Mouse (Mus musculus): ENCODE results near the gene Slc8a1. TPM values are rescaled to one million over a fixed set of nuclear protein-coding genes. Genes with fewer than 3 reads are reported as not detected.
A peak's percentile ranks its signal among the peaks of the same experiment; 100 is the strongest.

Gene Slc8a1
- polyA plus RNA-seq, 1 experiment from 2014 or later, result 144 TPM

DNA sequence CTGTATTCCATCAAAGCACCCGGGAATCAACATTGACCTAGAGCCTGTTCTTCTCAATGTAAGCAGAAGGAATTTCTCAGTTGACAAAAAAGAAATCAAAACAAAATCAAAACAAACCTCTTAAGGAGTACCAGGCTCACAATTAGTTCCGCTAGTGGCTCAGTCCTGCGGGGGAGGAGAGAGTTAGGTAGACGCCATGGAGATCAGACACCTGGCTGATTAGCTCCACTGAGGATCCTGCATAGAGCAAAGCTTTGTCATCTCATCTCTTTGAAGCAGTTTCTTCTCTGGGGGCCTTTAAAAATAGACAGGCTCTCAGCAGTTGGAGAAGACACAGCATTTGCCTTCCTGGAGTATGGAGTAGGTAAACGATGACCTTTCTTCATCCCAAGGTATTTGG, 192.2 kb downstream of the Slc8a1 start:
- ATAC-seq (ENCODE audit: insufficient number of reproducible peaks, insufficient read depth, low FRiP score, low read depth), result no peak
- Histone ChIP-seq H3K4me3 (ENCODE audit: control insufficient read depth in 1 of 2, insufficient read depth in 1 of 2, low read depth in 1 of 2, low read length in 2 of 2) (no peak overlapping the region), H3K4me1 (ENCODE audit: control insufficient read depth in 2 of 2, insufficient read depth in 2 of 2, low read length in 2 of 2) (peaks cover 14 to 50% of the 10 kb centered on the region in 2 experiments), H3K27me3 (ENCODE audit: control insufficient read depth, insufficient read depth, low read length) (no peaks in the 10 kb centered on the region), H3K9me3 (ENCODE audit: control insufficient read depth, low read length) (no peaks in the 10 kb centered on the region), H3K36me3 (ENCODE audit: control insufficient read depth, insufficient read depth, low read length) (peaks cover 14% of the 10 kb centered on the region), H3K4me2 (ENCODE audit: low read length) (no peak overlapping the region), H3K9ac (ENCODE audit: low read length) (no peak overlapping the region), H3K27ac (replicated peaks in 1 of 2; ENCODE audit: control insufficient read depth in 1 of 2, insufficient read depth in 1 of 2, low read depth in 2 of 2, low read length in 2 of 2) (peak overlapping the region in 1 of 2 experiments; percentile 43; a peak in 2 of 4 replicates)
- 79% methylated on average over 5 of the region's 5 CpGs for WGBS

DNA sequence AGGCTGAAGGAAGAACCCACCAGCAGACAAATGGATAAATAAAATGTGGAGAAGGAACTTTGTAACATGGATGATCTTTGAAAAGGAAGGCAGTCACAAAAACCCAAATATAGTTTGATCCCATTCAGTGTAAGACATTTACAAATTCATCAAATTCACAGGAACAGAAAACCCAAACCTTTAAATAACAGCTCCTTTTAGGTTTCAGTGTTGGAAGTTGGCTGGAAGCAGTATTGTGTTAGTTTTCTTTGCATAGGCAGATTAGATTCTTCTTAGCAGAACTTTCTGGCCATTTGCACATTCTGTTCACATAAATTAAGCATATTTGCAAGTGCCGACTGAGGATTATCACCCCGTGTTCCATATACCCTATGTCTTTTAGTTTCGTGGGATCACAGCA, 193.3 kb downstream of the Slc8a1 start:
- Histone ChIP-seq H3K4me1 (ENCODE audit: control insufficient read depth in 2 of 2, insufficient read depth in 2 of 2, low read length in 2 of 2) (peaks cover 15 to 52% of the 10 kb centered on the region in 2 experiments), H3K4me3 (ENCODE audit: control insufficient read depth in 1 of 2, insufficient read depth in 1 of 2, low read depth in 1 of 2, low read length in 2 of 2) (no peak overlapping the region), H3K9me3 (ENCODE audit: control insufficient read depth, low read length) (no peaks in the 10 kb centered on the region), H3K4me2 (ENCODE audit: low read length) (no peak overlapping the region), H3K36me3 (ENCODE audit: control insufficient read depth, insufficient read depth, low read length) (peaks cover 14% of the 10 kb centered on the region), H3K27me3 (ENCODE audit: control insufficient read depth, insufficient read depth, low read length) (no peaks in the 10 kb centered on the region), H3K9ac (ENCODE audit: low read length) (no peak overlapping the region), H3K27ac (replicated peaks in 1 of 2; ENCODE audit: control insufficient read depth in 1 of 2, insufficient read depth in 1 of 2, low read depth in 2 of 2, low read length in 2 of 2) (no peak overlapping the region)
- no peak for ATAC-seq (ENCODE audit: insufficient number of reproducible peaks, insufficient read depth, low FRiP score, low read depth)
- 66% methylated on average over 3 of the region's 3 CpGs for whole genome bisulfite sequencing

DNA sequence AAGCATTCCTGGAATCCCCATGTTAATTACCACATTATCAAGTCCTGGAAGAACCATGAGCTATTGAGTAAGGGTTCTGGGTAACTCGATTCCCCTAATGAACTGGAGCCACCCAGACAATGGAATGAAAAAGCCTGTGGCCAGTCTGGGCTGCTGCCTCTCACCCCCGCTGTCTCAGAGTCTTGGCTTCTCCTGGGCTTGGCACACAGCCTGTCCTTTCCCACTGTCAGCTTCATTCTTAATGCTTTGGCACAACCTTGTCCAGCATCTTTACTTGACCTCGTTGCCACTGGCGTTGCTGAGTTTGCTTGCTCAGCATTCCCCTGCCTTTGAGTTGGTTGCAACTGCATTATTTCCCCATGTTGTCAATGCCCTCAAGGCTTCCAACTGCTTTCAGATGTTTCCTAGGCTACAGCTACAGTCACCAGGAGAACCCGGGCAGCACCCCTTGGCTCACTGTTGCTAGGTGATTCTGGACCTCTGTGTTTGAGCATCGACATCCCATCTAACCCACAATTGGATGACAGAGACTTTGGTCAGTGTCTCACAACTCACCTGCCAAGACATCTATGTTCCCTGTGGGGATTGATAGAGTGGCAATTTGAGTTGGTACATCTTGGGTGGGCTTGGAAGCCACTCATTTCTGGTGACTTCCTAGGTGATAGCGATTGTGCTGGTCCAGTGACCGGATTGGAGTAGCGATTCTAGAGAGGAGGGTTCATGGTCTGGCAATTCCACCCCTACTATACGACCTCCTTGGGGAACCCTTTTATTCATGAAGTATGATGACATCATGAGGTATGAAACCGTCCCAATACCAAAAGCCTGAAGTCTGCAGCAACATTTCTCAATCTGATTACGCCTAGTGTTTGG, 195.6 kb downstream of the Slc8a1 start:
- H3K4me2 ChIP-seq (ENCODE audit: low read length), result no peak overlapping the region
- H3K4me3 ChIP-seq (ENCODE audit: control insufficient read depth in 1 of 2, insufficient read depth in 1 of 2, low read depth in 1 of 2, low read length in 2 of 2), result no peak overlapping the region
- WGBS, result 70% methylated on average over 12 of the region's 12 CpGs
- H3K9me3 ChIP-seq (ENCODE audit: control insufficient read depth, low read length), result no peaks in the 10 kb centered on the region
- no peak overlapping the region for H3K9ac ChIP-seq (ENCODE audit: low read length)
- peaks cover 20 to 69% of the 10 kb centered on the region in 2 experiments for H3K4me1 ChIP-seq (ENCODE audit: control insufficient read depth in 2 of 2, insufficient read depth in 2 of 2, low read length in 2 of 2)
- no peak overlapping the region for H3K27ac ChIP-seq (replicated peaks in 1 of 2; ENCODE audit: control insufficient read depth in 1 of 2, insufficient read depth in 1 of 2, low read depth in 2 of 2, low read length in 2 of 2)
- no peak for ATAC-seq (ENCODE audit: insufficient number of reproducible peaks, insufficient read depth, low FRiP score, low read depth)
- peaks cover 14% of the 10 kb centered on the region for H3K36me3 ChIP-seq (ENCODE audit: control insufficient read depth, insufficient read depth, low read length)
- no peaks in the 10 kb centered on the region for H3K27me3 ChIP-seq (ENCODE audit: control insufficient read depth, insufficient read depth, low read length)

DNA sequence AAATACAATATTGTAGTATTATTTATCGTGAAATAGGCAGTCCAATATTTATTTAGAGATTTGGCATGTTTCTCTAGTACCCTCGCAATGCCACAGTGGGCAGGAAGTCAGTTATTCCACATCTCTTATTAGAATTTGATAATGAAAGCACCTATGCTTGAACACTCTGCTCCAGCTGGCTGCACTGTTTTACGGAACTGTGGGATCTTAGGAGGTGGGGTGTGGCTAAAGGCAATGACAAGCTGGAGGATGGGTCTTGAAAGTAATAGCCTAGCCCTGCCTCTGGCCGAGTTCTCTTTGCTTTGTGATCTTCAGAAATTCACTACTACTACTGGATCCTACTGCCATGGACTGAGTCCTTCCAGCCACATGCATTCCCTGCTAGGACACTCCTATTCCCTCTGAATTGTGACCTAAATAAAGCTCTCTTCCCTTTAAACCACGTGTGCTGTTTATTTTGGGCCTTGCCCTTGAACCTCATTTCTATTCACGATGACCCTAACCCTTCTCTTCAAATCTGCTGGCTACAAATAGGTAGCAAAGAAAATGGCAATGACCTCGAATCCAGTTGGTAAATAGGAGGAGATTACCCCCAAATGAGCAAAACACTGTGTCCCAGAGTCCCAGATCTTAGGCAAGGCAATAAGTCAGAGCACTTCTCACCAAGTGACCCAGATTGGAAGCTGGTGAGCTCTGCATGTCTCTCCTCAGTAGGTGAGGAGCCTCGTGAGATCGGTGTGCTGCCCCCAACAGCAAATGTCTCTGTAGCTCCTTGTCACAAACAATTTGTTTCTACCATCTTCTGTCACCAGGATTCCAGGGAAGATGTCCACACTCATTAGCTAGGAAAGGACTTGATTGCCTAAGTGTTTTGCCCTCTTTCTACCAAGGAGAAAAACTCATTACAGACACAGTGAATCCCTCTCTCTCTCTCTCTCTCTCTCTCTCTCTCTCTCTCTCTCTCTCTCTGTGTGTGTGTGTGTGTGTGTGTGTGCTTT, 199.7 kb downstream of the Slc8a1 start:
- Histone ChIP-seq H3K36me3 (ENCODE audit: control insufficient read depth, insufficient read depth, low read length) (no peaks in the 10 kb centered on the region), H3K27me3 (ENCODE audit: control insufficient read depth, insufficient read depth, low read length) (no peaks in the 10 kb centered on the region), H3K9ac (ENCODE audit: low read length) (peak overlapping the region; percentile 25; the same call in 1 of the 2 replicates), H3K4me2 (ENCODE audit: low read length) (peak overlapping the region; percentile 43), H3K27ac (replicated peaks in 1 of 2; ENCODE audit: control insufficient read depth in 1 of 2, insufficient read depth in 1 of 2, low read depth in 2 of 2, low read length in 2 of 2) (peak overlapping the region; percentile 43 to 80), H3K4me1 (ENCODE audit: control insufficient read depth in 2 of 2, insufficient read depth in 2 of 2, low read length in 2 of 2) (peaks cover 14 to 47% of the 10 kb centered on the region in 2 experiments), H3K9me3 (ENCODE audit: control insufficient read depth, low read length) (no peaks in the 10 kb centered on the region), H3K4me3 (ENCODE audit: control insufficient read depth in 1 of 2, insufficient read depth in 1 of 2, low read depth in 1 of 2, low read length in 2 of 2) (peak overlapping the region in 1 of 2 experiments; percentile 2; a peak in 1 of 4 replicates)
- ATAC-seq (ENCODE audit: insufficient number of reproducible peaks, insufficient read depth, low FRiP score, low read depth), result peak; percentile 44; the same call in 1 of the 2 replicates
- 30% methylated on average over 9 of the region's 9 CpGs for WGBS

DNA sequence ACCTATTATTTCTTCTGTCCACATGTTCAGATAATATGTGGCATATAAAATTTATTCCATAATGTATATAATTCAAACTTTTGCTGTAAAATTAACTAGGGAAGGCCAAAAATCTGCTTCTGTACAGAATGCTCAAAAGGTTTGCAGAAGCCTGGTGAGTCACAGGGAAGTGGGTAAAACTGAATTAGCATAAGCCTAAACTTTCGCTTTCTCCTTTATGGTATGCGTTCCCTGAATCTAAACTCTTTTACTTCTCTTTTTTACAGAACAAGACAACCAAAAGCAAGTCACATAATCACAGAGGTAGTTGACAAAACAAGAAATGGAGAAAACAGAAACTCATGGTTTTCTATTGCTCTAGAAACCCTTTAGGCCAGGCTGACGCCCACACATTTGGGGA, 202.1 kb downstream of the Slc8a1 start:
- 0 out of 2 replicates have a peak, but pooled peaks cover 4% of the 10 kb centered on the region for H3K36me3 ChIP-seq (ENCODE audit: control insufficient read depth, insufficient read depth, low read length)
- 91% methylated on average over 3 of the region's 3 CpGs for WGBS
- no peaks in the 10 kb centered on the region for H3K27me3 ChIP-seq (ENCODE audit: control insufficient read depth, insufficient read depth, low read length)
- peaks cover 7 to 36% of the 10 kb centered on the region in 2 experiments; a peak in 3 of 4 replicates for H3K4me1 ChIP-seq (ENCODE audit: control insufficient read depth in 2 of 2, insufficient read depth in 2 of 2, low read length in 2 of 2)
- H3K4me3 ChIP-seq (ENCODE audit: control insufficient read depth in 1 of 2, insufficient read depth in 1 of 2, low read depth in 1 of 2, low read length in 2 of 2), result no peak overlapping the region
- H3K4me2 ChIP-seq (ENCODE audit: low read length), result no peak overlapping the region
- no peak overlapping the region for H3K9ac ChIP-seq (ENCODE audit: low read length)
- H3K27ac ChIP-seq (replicated peaks in 1 of 2; ENCODE audit: control insufficient read depth in 1 of 2, insufficient read depth in 1 of 2, low read depth in 2 of 2, low read length in 2 of 2), result 0 out of 4 replicates have a peak overlapping the region, but pooled peaks of 1 of the 2 experiments have one; percentile 9
- no peaks in the 10 kb centered on the region for H3K9me3 ChIP-seq (ENCODE audit: control insufficient read depth, low read length)
- ATAC-seq (ENCODE audit: insufficient number of reproducible peaks, insufficient read depth, low FRiP score, low read depth), result no peak

- no peak overlapping the region for H3K4me2 ChIP-seq (ENCODE audit: low read length)
- no peak overlapping the region for H3K4me3 ChIP-seq (ENCODE audit: control insufficient read depth in 1 of 2, insufficient read depth in 1 of 2, low read depth in 1 of 2, low read length in 2 of 2)
- whole genome bisulfite sequencing, result 80% methylated on average over 2 of the region's 2 CpGs
- no peak overlapping the region for H3K9ac ChIP-seq (ENCODE audit: low read length)
- 0 out of 2 replicates have a peak, but pooled peaks cover 4% of the 10 kb centered on the region for H3K36me3 ChIP-seq (ENCODE audit: control insufficient read depth, insufficient read depth, low read length)
- no peaks in the 10 kb centered on the region for H3K9me3 ChIP-seq (ENCODE audit: control insufficient read depth, low read length)
- no peak for ATAC-seq (ENCODE audit: insufficient number of reproducible peaks, insufficient read depth, low FRiP score, low read depth)
- H3K4me1 ChIP-seq (ENCODE audit: control insufficient read depth in 2 of 2, insufficient read depth in 2 of 2, low read length in 2 of 2), result peaks cover 0 to 2% of the 10 kb centered on the region in 2 experiments; a peak in 3 of 4 replicates
- H3K27ac ChIP-seq (replicated peaks in 1 of 2; ENCODE audit: control insufficient read depth in 1 of 2, insufficient read depth in 1 of 2, low read depth in 2 of 2, low read length in 2 of 2), result peak overlapping the region in 1 of 2 experiments; percentile 16; a peak in 2 of 4 replicates
- no peaks in the 10 kb centered on the region for H3K27me3 ChIP-seq (ENCODE audit: control insufficient read depth, insufficient read depth, low read length)
These were observed 208.3 kb downstream of the Slc8a1 start for GRCm38 (mm10) chr17:81529849-81530248.

GRCm38 (mm10) chr17:81528940-81529339, 209.2 kb downstream of the Slc8a1 start:
- H3K4me3 ChIP-seq (ENCODE audit: control insufficient read depth in 1 of 2, insufficient read depth in 1 of 2, low read depth in 1 of 2, low read length in 2 of 2), result no peak overlapping the region
- 0 out of 2 replicates have a peak, but pooled peaks cover 4% of the 10 kb centered on the region for H3K36me3 ChIP-seq (ENCODE audit: control insufficient read depth, insufficient read depth, low read length)
- H3K4me2 ChIP-seq (ENCODE audit: low read length), result no peak overlapping the region
- no peaks in the 10 kb centered on the region for H3K27me3 ChIP-seq (ENCODE audit: control insufficient read depth, insufficient read depth, low read length)
- H3K27ac ChIP-seq (replicated peaks in 1 of 2; ENCODE audit: control insufficient read depth in 1 of 2, insufficient read depth in 1 of 2, low read depth in 2 of 2, low read length in 2 of 2), result no peak overlapping the region
- peaks cover 0 to 8% of the 10 kb centered on the region in 2 experiments; a peak in 3 of 4 replicates for H3K4me1 ChIP-seq (ENCODE audit: control insufficient read depth in 2 of 2, insufficient read depth in 2 of 2, low read length in 2 of 2)
- 94% methylated on average over 4 of the region's 4 CpGs for WGBS
- no peak overlapping the region for H3K9ac ChIP-seq (ENCODE audit: low read length)
- H3K9me3 ChIP-seq (ENCODE audit: control insufficient read depth, low read length), result no peaks in the 10 kb centered on the region
- ATAC-seq (ENCODE audit: insufficient number of reproducible peaks, insufficient read depth, low FRiP score, low read depth), result no peak

Measured in heart, embryonic 14.5 days (tissue).